Mouse (Mus musculus): ENCODE data around the gene Ccnjl. TPM values are rescaled to one million over a fixed set of nuclear protein-coding genes. Genes with fewer than 3 reads are reported as not detected.

Gene Ccnjl
- total RNA-seq, 2 experiments from 2014 or later: 0.33 TPM; not detected in 1

DNA sequence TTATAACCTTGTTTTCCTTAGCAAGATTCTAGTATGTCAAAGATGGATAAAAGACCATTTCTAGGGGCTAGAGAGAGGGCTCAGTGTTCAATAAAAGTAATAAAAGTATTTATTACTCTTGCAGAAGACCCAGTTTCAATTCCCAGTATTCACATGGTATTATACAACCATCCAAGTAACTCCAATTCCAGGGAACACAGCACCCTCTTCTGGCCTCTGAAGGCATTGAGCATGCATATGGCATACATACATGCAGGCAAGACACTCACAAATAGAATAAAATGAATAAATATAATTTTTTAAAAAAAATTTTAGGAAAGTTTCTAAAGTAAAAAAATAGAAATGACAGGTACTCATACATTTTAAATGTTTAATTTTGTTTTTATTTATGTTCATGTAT is 10.5 kb upstream of the Ccnjl start:
- no peak for ATAC-seq (replicated peaks; ENCODE audit: low FRiP score, low TSS enrichment, poor library complexity, severe bottlenecking)

DNA sequence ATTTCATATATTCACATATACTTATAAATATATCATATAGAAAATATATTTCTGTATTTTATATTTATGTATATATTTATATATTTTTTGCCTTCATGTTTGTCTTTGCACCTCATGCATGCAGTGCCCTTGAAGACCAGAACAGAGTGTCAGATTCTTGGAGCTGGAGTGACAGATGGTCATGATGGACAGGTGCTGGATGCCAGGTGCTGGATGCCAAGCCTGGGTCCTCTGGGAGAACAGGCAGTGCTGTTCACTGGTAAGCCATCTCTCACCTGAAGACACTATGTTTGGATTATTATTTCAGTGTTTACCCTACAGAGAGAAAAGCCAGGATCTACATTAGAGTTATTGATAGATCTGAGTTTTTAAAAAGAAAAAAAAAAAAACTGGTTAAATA is 9.8 kb upstream of the Ccnjl start:
- no peak for ATAC-seq (replicated peaks; ENCODE audit: low FRiP score, low TSS enrichment, poor library complexity, severe bottlenecking)

DNA sequence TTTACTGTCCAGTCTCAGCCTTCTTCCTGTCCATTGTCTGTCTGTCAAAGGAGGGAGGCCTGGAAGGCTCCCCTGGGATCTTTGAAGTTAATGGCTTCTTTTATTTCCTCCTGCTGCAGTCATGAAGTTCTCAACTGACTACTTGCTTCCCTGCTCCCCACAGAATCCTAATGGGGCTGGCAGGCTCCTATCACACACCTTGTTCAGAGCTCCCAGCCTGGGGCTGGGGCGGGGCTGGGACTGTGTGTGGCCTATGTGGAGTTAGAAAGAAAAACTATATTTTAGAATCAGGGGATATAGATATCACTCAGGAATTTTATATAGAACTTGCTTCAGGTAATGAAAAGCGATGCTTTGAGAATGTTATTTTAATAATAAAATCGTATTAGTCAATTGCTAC is 8.1 kb upstream of the Ccnjl start:
- no peak for ATAC-seq (replicated peaks; ENCODE audit: low FRiP score, low TSS enrichment, poor library complexity, severe bottlenecking)

DNA sequence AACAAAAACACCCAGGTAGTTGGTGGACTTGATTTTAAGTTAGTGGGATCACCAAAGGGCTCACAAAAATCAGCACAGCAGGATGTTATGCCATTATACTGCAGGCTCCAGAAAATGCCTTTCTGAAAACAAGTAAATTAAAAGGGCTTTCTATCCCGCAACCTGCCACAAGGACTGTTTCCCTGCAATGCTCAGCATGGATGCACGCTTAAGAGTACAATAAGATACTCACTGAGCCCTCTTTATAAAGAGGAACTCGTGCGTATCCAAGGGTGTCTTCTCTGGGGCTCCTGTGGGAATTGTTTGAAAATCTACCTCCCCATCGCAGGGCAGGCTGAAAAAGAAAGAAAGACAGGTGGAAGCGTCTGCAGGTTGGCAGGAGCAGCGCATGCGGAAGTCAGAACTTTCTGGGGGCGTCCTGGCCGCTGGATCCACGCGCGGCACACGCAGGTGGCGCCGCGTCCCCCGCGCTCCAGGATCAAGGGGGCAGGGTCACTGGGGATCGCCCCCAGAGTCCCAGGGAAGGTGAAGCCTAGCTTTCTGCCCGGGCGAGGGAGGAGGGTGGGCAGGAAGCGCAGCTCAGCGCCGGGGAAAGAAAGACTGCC is 404 bp upstream of the Ccnjl start:
- ATAC-seq (replicated peaks; ENCODE audit: low FRiP score, low TSS enrichment, poor library complexity, severe bottlenecking): peak; percentile 38; the same call in 1 of the 2 replicates

DNA sequence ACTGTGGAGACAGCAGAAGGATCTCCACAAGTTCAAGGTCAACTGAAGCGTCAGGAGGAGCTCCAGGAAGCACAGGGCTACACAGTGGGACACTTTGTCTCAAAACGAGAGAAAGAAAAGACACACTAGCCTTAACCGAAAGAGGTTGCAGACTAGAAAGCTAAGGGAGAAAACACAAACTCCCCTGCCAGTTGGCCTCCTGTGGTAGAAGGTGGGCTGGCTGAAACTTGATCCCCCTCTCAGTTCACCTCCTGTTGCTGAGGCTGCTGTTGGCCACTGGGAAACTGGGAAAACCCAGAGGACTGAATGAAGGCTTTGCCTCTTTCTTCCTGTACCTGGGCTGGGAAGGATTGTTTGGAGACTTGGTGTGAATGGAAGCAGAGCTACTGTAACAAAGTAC is 1.5 kb downstream of the Ccnjl start:
- ATAC-seq (replicated peaks; ENCODE audit: low FRiP score, low TSS enrichment, poor library complexity, severe bottlenecking): no peak

DNA sequence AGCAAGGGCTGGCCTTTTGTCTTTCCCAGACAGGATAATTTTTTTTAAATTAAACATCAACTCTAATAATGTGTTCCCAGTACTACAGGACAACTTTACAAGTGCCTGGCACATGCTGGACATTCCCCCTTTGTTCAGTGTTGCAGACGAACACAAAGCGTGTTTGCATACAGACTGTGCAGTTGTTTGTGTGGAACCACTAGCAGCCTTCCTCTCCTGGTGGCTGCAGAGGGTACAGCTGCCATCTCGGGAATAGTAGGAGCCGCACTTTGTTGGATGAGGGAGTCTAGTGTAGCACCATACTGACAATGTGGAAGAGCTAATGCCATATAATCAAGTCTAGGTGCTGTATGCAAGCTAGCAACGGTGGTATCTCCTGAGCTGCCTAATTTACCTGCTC is 3.0 kb downstream of the Ccnjl start:
- no peak for ATAC-seq (replicated peaks; ENCODE audit: low FRiP score, low TSS enrichment, poor library complexity, severe bottlenecking)

DNA sequence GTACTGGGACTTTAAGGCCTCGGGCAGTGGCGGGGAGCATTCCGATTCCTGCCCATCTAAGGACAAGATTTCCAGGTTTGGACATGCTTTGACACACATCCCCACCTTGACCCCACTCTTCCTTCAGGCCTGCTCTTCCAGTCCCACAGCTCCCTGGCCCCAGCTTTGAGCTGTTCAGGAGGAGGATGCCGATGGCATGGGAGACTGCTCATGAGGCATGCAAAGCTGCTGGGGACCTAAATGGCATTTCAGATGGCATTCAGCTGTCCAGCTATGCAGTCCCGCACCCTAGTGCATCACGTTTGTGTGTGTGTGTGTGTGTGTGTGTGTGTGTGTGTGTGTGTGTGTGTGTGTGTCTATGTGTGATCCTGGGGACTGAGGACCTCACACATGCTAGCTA is 8.5 kb downstream of the Ccnjl start:
- no peak for ATAC-seq (replicated peaks; ENCODE audit: low FRiP score, low TSS enrichment, poor library complexity, severe bottlenecking)

DNA sequence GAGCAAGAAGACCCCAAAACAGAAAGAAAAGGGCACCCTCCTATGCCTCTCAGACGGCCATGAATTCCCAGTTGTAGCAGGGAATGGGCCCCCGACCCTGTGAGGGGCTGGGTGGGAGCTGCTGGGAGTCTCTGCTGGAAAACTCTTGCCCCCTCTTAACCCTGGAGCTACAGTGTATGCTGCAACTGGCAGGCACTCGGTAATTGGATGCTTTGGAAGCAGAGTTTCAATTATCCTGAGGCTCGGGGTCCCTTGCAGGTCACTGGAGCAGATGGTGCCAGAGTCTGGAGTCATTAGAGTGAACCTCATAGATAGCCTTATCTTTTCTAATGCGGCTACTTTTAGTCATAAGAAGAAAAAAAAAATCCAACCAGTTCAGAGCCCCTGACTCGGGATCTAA is 11.3 kb downstream of the Ccnjl start:
- no peak for ATAC-seq (replicated peaks; ENCODE audit: low FRiP score, low TSS enrichment, poor library complexity, severe bottlenecking)

DNA sequence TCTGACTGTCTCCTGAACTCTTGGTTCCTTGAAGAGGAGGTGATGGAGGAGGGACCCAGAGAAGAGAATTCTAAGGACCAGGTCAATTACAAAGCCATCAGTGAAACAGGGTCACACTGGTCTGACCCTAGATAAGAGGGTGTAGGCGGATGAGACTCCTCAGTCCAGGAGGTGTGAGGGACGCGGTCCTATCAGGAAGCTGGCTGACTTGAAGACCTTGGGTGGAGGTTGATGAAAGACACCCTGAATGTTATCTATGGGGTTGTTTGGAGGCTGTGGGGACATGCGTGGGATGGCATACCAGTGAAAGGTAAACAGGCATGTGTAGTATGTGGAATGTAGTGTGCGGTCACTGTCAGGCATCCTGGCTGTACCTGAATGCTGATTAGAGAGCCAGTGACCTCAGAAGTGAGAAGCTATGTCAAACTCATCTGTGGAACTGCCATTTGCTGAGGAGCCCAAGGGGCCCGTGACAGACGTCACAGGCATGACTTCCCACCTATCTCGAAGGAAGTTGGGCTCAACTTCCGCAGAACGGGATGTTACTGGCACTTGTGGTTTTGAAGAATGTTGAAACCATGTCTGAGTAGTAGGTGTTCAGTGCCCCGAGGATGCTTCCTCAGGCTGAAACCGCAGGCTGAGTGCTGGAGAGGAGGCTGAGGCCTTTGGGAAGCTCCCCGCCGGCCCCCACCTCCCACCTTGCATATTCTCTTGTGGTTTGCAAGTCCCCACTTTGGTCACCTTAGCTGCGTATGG is 15.3 kb downstream of the Ccnjl start:
- ATAC-seq (replicated peaks; ENCODE audit: low FRiP score, low TSS enrichment, poor library complexity, severe bottlenecking): no peak

DNA sequence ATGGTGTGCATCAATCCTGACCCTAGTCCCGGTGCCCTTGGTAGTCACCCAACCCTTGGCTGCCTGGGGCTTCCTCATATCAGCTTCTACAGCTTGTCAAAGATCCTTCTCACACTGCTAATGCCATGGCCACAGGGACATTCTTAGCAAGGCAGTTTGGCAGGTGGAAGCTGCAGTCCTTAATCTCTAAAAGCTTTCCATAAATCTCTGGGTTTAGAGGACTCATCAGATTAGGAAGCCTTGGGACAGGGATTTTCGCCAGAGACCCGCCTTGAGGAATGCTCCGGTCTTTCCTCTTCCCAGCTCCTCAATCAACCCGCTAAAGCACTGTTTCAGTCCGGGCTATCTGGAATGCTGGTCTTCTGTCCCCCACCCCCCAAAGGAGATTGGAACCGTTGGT is 16.2 kb downstream of the Ccnjl start:
- ATAC-seq (replicated peaks; ENCODE audit: low FRiP score, low TSS enrichment, poor library complexity, severe bottlenecking): no peak

DNA sequence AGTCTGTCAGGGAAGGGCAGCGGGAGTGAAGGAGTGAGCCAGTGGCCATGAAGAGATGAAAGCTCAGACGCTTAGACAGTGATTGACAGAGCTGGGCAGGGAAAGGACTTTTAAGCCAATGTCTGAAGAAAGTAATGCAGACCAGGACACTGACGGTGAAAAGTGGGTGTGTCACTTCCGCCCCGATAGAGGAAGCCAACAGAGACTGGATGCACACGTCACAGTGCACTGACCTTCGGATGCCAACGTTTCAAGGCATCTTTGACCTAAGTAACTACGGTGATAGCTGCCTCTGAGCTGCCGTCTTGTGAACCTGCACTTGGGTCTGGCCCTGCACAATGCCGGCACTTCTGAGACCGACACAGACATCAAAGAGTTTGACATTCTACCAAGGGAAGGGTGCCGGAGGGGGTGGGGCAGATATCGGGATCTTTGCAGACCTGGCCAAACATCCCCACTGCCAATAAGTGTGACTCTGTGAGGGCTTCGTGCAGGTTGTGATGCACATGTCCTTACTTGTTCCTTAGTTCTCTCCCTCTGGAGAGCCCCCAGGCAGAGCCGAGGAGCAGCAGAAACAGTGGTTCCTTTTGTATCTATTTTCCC is 17.4 kb downstream of the Ccnjl start:
- no peak for ATAC-seq (replicated peaks; ENCODE audit: low FRiP score, low TSS enrichment, poor library complexity, severe bottlenecking)

DNA sequence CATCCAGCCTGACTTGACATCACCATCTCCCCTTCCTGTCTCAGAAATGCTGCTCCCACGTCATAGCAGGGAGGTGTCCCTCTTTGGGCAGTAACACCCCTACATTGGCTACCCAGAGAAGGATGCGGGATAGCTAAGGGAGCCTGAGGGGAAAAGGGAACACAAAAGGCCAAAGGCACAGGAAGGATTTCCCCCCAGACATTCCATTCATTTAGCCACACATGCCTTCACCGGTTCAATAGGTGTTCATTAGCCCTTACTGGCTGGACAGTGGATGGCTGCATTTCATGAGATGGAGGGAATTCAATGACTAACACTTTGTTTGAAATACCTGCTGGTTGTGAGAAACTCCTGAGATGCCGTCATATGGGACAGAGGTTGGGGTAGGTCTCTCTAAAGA is 18.1 kb downstream of the Ccnjl start:
- ATAC-seq (replicated peaks; ENCODE audit: low FRiP score, low TSS enrichment, poor library complexity, severe bottlenecking): no peak

DNA sequence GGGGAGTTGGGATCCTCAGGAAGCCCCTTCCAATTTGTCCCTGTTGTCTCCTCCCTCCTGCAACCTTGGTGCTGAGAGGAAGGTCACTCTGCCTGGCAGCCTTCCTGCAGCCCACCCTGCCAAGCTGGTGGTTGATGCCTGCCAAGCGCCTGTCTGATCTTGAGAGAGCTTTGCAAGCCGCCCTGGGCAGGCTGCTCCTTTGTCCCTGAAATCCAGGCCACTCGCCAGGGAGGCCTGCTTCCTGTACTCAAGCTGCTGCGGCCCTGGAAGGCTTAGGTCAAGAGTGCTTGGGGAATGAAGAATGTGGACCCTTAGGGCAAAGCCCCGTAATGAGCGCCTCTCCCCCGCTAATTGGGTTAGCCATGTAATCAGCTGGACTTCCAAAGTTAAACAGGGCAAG is 19.6 kb downstream of the Ccnjl start:
- ATAC-seq (replicated peaks; ENCODE audit: low FRiP score, low TSS enrichment, poor library complexity, severe bottlenecking): no peak

DNA sequence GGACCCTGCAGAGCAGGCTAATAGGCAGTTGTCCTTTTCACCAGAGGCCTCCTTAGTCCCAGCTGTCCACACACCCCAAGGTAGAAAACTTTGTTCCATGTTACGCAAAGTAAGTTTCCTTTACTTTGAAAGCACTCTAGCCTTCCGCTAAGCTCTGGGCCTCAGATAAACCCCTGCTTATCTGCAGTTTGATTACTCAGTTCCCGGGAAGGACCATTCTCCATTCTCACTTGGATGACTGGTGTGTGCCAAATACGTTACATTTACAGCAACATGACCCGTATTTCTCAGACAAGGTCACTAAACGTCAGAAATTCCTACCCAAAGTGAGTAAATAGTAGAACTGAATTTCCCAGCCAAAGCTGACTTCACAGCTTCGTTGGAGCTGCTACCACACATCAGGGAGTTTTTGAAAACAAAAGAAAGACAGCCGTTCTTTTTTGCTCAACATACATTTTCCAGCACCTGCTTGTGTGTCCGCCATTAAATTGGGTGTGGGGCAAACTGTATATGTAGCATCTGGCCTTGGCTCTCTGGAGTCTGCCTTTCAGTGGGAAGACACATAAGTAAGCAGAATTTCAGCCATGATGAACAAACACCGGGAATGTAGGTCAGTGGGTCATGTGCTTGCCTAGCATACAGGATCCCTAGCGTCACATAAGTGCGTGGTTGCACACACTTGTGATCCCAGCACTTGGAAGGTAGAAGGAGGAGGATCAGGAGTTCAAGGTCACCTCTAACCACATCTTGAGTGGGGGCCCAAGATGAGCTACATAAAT is 20.3 kb downstream of the Ccnjl start:
- ATAC-seq (replicated peaks; ENCODE audit: low FRiP score, low TSS enrichment, poor library complexity, severe bottlenecking): no peak

DNA sequence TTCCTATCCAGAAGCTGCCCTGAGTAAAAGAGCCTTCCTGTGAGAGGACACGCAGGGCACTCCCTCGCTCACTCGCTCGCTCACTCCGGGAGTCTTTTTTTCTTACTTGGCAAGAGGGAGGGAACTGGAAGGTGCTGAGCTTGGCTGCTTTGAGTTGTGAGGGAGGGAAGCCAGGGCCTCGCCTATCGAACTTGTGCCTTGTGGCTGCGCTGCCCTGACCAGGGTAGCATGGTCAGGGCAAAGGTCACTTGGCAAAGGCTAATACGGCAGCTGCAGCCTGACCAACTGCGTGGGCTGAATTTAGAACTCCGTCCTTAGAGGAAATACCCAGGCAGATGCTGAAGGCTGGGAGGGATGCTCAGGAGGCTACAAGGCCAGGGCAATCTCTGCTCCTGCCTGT is 21.1 kb downstream of the Ccnjl start:
- no peak for ATAC-seq (replicated peaks; ENCODE audit: low FRiP score, low TSS enrichment, poor library complexity, severe bottlenecking)

DNA sequence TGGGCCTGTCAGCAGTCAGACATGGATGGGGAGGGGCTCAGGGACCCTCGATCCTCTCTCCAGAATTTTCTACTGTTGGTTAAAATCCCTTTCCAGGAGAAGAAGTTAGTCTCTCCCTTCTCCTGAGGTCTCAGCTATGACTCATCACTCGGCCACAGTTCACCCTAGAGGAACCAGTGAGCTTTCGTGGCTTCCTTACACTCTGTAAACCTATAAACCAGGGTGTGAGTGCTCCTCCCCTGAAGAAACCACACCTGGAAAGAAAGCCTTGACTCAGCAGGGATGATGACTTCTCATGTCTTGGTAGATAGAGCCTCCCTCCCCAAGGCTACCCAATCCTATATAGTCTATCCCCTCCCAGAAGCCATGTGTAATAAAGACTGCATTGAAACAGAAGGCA is 23.2 kb downstream of the Ccnjl start:
- no peak for ATAC-seq (replicated peaks; ENCODE audit: low FRiP score, low TSS enrichment, poor library complexity, severe bottlenecking)

DNA sequence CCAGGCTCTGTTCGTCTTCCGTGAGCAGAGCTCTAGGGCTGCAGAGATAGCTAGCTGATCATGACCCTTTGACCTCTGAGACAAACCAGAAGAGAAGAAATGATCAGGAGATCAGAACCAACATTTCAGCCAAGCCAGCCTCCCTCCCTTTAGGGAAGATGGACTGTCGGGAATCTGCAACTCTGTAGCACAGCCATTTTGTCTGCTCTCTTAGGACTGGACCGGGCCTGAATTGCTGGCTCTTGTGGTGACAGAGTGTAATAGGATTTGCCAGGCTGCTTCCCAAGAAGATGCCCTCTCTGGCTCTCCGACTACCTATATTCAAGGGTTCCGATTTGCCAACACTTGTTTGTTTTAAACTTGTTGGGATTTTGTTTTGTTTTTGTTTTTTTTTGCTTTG is 24.1 kb downstream of the Ccnjl start:
- ATAC-seq (replicated peaks; ENCODE audit: low FRiP score, low TSS enrichment, poor library complexity, severe bottlenecking): no peak

DNA sequence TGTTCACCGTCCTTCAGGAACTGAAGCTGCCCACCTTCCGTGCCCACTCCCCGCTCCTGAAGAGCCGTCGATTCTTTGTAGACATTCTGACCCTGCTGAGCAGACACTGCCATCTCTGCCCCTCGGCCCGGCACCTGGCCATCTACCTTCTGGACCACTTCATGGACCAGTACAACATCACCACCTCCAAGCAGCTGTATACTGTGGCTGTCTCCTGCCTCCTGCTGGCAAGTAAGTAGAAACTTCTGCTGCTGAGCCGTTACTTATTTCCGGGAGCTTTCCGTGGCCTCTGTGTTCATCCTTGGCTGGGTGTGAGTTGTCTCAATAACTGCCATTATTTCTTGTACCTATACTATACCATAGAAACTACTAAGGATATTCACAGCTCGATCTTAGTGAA is 28.0 kb downstream of the Ccnjl start:
- ATAC-seq (replicated peaks; ENCODE audit: low FRiP score, low TSS enrichment, poor library complexity, severe bottlenecking): no peak

DNA sequence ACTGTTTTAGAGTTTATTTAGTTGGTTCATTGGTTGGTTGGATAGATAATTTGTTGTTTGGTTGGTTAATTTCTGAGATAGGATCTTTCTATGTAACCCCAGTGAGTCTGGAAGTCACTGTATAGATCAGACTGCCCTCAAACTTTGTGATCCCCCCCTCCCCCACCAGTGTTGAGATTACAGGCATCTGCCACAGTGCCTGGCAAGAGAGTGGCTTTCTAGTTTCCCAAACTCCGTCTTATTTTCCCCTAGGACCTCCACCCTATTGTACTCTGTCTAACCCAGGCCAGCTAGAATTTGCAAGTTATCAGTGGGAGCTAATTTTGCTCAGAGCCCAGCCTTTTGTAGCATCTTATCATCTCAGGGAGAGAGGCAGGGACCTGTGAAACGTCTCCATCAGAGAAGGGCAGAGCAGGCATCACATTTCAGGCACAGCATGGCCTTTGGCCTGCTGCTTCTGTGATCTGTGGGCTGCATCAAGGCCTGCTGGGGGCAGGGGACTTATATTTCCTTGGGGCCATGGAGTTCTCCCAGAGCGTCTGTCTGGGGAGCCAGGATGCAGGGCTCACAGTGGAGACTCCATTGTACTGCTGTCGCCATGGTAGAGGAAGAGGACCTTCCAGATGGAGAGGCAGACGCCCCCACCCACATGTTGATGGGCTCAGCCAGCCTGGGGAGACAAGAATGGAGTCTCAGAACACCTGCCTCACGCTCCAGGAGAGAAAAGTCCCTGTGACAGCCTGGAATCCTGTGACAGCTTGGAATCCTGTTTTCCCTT is 31.1 kb downstream of the Ccnjl start:
- no peak for ATAC-seq (replicated peaks; ENCODE audit: low FRiP score, low TSS enrichment, poor library complexity, severe bottlenecking)
